Mouse (Mus musculus) MEL (cell line): ENCODE results near the gene Fbxl7. TPM values are rescaled to one million over a fixed set of nuclear protein-coding genes. Genes with fewer than 3 reads are reported as not detected.

ENCODE experiments used
- DNase-seq: peaks from one replicate; pipeline ENCODE4 v3.0.0; 2011; ENCODE audit warnings: low read depth, low spot score
- H3K27ac ChIP-seq: 2 replicates; pipeline ENCODE4 v1.5.1; 2012; ENCODE audit warnings: low read depth, mild to moderate bottlenecking, control low read depth, low read length, moderate library complexity; ENCODE audit not compliant: control insufficient read depth
- H3K27me3 ChIP-seq, 2 experiments: fragments of 150-350 bp in 1 of 2; sonication (generic) in 1 of 2; 2 replicates each; pipeline ENCODE4 v1.6.1; 2012; ENCODE audit warnings: low read length in 2 of 2, mild to moderate bottlenecking in 2 of 2, improper control_type of control experiment in 1 of 2, moderate library complexity in 1 of 2; ENCODE audit not compliant: insufficient read depth in 2 of 2, control insufficient read depth in 1 of 2
- H3K36me3 ChIP-seq, 2 experiments: 2 replicates each; pipeline ENCODE4 v1.6.1; 2012 to 2014; ENCODE audit warnings: low read length in 2 of 2, improper control_type of control experiment in 1 of 2, inconsistent platforms in 1 of 2, mild to moderate bottlenecking in 1 of 2; ENCODE audit not compliant: insufficient read depth in 2 of 2, control insufficient read depth in 1 of 2
- H3K4me1 ChIP-seq, 2 experiments: fragments of 150-350 bp in 1 of 2; sonication (generic) in 1 of 2; 2 replicates each; pipeline ENCODE4 v1.6.1; 2012; ENCODE audit warnings: low read length in 2 of 2, improper control_type of control experiment in 1 of 2, mild to moderate bottlenecking in 1 of 2; ENCODE audit not compliant: insufficient read depth in 2 of 2, control insufficient read depth in 1 of 2
- H3K4me3 ChIP-seq, 2 experiments: fragments of 150-350 bp in 1 of 2; sonication (generic) in 1 of 2; 2 replicates each; pipeline ENCODE4 v1.5.1; 2012; ENCODE audit warnings: low read depth in 2 of 2, low read length in 2 of 2, mild to moderate bottlenecking in 2 of 2, moderate library complexity in 2 of 2, control low read depth in 1 of 2, improper control_type of control experiment in 1 of 2; ENCODE audit not compliant: control insufficient read depth in 1 of 2, insufficient read depth in 1 of 2
- H3K79me2 ChIP-seq: 2 replicates; pipeline ENCODE4 v1.6.1; 2012; ENCODE audit warnings: mild to moderate bottlenecking, low read length, moderate library complexity; ENCODE audit not compliant: control insufficient read depth, poor library complexity, insufficient read depth
- H3K9ac ChIP-seq: 2 replicates; pipeline ENCODE4 v1.6.1; 2012; ENCODE audit warnings: low read depth, mild to moderate bottlenecking, control low read depth, low read length, moderate library complexity; ENCODE audit not compliant: control insufficient read depth, poor library complexity, severe bottlenecking
- H3K9me3 ChIP-seq: fragments of 150-350 bp; sonication (generic); replicated peaks from 2 replicates; pipeline ENCODE4 v1.6.1; 2012; ENCODE audit warnings: mild to moderate bottlenecking, low read length, improper control_type of control experiment, moderate library complexity; ENCODE audit not compliant: insufficient read depth
- BHLHE40 ChIP-seq: IDR thresholded peaks from 2 replicates; pipeline ENCODE4 v1.6.1; 2012; ENCODE audit warnings: low read depth, mild to moderate bottlenecking, inconsistent platforms, low read length, improper control_type of control experiment, borderline replicate concordance
- MAZ ChIP-seq: IDR thresholded peaks from 2 replicates; pipeline ENCODE4 v1.6.1; 2012; ENCODE audit warnings: low read depth, mild to moderate bottlenecking, inconsistent platforms, low read length, improper control_type of control experiment
- POLR2A ChIP-seq, 2 experiments: IDR thresholded peaks; 2 replicates each; pipeline ENCODE4 v1.6.1; 2011 to 2012; ENCODE audit warnings: low read length in 2 of 2, mild to moderate bottlenecking in 2 of 2, control low read depth in 1 of 2, improper control_type of control experiment in 1 of 2, low read depth in 1 of 2, moderate library complexity in 1 of 2; ENCODE audit not compliant: control insufficient read depth in 1 of 2, insufficient read depth in 1 of 2, poor library complexity in 1 of 2
- TBP ChIP-seq: IDR thresholded peaks from 2 replicates; pipeline ENCODE4 v1.8.0; 2011; ENCODE audit warnings: low read depth, low read length, improper control_type of control experiment
- TCF12 ChIP-seq: IDR thresholded peaks from 2 replicates; pipeline ENCODE4 v1.6.1; 2014; ENCODE audit warnings: low read depth, mild to moderate bottlenecking, inconsistent platforms, low read length, improper control_type of control experiment, moderate library complexity
- polyA plus RNA-seq, 2 experiments: library from polyadenylated mRNA; stranded (reverse) in 1 of 2; unstranded in 1 of 2; fragments of >175 nt in 1 of 2; fragments of >200 nt in 1 of 2; gene quantifications; 2 replicates each; pipeline versions ENCODE4 v1.2.1 to v1.2.4; 2012; ENCODE audit warnings: low replicate concordance in 2 of 2, low read depth in 1 of 2; ENCODE audit not compliant: insufficient read length in 2 of 2, insufficient read depth in 1 of 2, missing spikeins in 1 of 2
- total RNA-seq: library from RNA; depleted of rRNA; stranded (reverse); fragments of 300-350 nt; gene quantifications from 2 replicates; pipeline ENCODE4 v1.2.3, GENCODE M21; 2012

The Fbxl7 gene
- total and polyA plus RNA-seq, 3 experiments = not detected

DNA sequence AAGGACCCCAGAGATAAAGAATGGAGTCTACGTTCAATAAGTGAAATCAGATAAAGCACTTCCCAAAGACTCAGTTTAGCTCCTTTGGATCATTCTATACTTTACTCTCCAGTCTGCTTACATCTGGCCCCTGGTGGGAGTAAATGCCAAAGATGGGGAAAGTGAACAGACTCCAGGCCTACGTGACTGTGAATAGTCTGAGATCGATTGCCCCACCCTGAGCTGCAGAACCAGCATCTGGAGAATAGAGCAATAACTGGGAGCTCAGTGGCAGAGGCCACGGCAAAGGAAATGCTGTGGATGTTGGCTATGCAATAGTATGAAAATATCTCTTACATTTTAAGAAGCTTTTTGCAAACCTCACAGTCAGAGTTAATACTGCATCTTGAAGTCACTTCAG is 394.4 kb downstream of the Fbxl7 start:
- H3K4me3 ChIP-seq = no peak overlapping the region
- no peaks in the 10 kb centered on the region for H3K79me2 ChIP-seq
- TF ChIP-seq MAZ (no peak), TBP (no peak), BHLHE40 (no peak), POLR2A (IDR thresholded peaks at IDR 0.05; ENCODE audit: control insufficient read depth in 1 of 2, insufficient read depth in 1 of 2, low read depth in 1 of 2, low read length in 2 of 2, poor library complexity in 1 of 2) (no peak), TCF12 (no peak)
- H3K4me1 ChIP-seq = no peaks in the 10 kb centered on the region
- H3K9me3 ChIP-seq = no peaks in the 10 kb centered on the region
- H3K27ac ChIP-seq = no peak overlapping the region
- H3K27me3 ChIP-seq = no peaks in the 10 kb centered on the region
- no peak overlapping the region for H3K9ac ChIP-seq
- H3K36me3 ChIP-seq = no peaks in the 10 kb centered on the region
- DNase-seq = no peak
